Mouse (Mus musculus): ENCODE measurements at regions not wholly inside any gene's neighbourhood (a gene's known extent, or its start where the extent isn't known, plus 50 kb on each side); places are given as distances from the start of the nearest gene placed in this dataset.
A peak's percentile ranks its signal among the peaks of the same experiment; 100 is the strongest.

DNA sequence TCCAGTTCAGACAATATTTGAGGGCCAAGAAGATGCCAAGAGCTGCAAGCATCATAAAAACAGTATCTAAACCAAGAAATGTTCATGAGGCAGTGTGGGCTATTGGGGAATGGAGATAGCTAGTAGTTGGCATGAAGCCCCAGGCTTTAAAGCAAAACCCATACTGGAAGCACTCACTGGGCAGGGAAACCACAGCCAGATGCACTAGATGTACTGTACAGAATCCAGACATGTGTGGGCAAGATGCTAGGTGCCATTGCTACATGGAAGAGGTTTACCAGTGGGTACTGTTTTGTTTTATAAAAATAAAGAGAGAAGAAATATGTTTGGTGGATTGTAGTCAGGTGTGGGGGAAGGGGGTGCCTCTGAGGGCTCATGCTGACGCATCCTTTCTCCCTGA is 125.6 kb upstream of the Lrig3 start:
- WGBS = 93% methylated on average over 1 of the region's 1 CpGs
- no peak for DNase-seq
- Histone ChIP-seq H3K4me2 (ENCODE audit: low read depth) (no peak overlapping the region), H3K27ac (ENCODE audit: low read depth, low read length) (no peak overlapping the region), H3K4me3 (ENCODE audit: low read depth, low read length) (no peak overlapping the region), H3K4me1 (ENCODE audit: insufficient read depth) (peaks cover 8% of the 10 kb centered on the region; the same call in 1 of the 2 replicates), H3K9ac (no peak overlapping the region), H3K36me3 (ENCODE audit: insufficient read depth) (no peaks in the 10 kb centered on the region), H3K27me3 (ENCODE audit: insufficient read depth, low read length) (no peaks in the 10 kb centered on the region), H3K9me3 (ENCODE audit: low read length) (no peaks in the 10 kb centered on the region)
- TF ChIP-seq CTCF (IDR thresholded peaks at IDR 0.05; ENCODE audit: low read depth) = no peak
- ATAC-seq = no peak

DNA sequence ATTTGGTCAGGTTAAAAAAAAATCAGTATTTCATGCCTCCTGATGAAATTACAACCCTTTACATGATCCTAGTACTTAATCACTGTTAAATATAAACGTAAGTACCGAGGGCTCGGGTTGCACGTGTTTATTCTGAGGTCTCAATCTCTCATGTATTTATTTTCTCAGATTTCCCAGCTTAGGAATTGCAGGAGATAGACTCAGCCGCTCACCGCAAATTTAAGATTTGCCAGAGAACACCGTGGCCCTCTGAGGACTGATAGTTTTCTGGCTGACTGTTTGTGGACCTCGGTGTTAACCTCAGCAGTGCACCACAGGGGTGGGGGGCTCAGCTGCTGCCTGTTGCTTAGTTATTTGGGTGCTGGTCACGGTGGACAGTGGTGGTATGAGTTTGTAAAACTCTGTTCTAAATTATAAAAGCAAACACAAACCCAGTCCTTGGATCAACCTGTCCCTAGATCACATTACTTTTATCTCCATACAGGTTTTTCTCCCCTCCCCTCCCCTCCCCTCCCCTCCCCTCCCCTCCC is 121.6 kb upstream of the Lrig3 start:
- H3K4me3 ChIP-seq (ENCODE audit: low read depth, low read length) = no peak overlapping the region
- H3K4me2 ChIP-seq (ENCODE audit: low read depth) = no peak overlapping the region
- H3K27ac ChIP-seq (ENCODE audit: low read depth, low read length) = no peak overlapping the region
- DNase-seq = no peak
- no peak for TF ChIP-seq CTCF (IDR thresholded peaks at IDR 0.05; ENCODE audit: low read depth)
- H3K27me3 ChIP-seq (ENCODE audit: insufficient read depth, low read length) = no peaks in the 10 kb centered on the region
- peaks cover 6% of the 10 kb centered on the region; the same call in 1 of the 2 replicates for H3K4me1 ChIP-seq (ENCODE audit: insufficient read depth)
- H3K36me3 ChIP-seq (ENCODE audit: insufficient read depth) = no peaks in the 10 kb centered on the region
- H3K9me3 ChIP-seq (ENCODE audit: low read length) = no peaks in the 10 kb centered on the region
- no peak overlapping the region for H3K9ac ChIP-seq
- no peak for ATAC-seq
- WGBS = 71% methylated on average over 9 of the region's 9 CpGs

DNA sequence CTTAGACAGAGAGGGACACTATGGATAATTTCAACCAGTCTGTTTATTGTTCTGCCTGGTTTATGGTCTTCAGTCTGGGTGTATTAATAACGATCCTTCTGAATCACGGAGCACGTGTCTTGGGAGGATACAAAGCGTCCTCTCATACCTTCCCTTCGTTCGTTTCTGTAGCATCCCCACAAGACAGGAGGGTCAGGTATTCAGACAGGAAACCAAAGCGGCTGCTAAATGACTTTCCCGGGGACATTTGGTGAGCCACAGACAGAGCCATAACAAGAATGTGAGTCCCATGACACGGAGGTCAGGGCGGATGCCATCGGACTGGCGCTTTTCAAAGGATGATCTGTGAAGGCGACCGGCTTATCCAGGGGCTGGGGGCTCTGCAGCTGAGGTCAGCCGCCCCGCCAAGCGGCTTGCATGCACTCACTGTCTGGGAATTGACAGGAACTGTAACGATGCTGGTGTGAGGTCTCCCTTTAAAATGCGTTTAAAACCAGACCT is 120.9 kb upstream of the Lrig3 start:
- H3K27ac ChIP-seq (ENCODE audit: low read depth, low read length) = no peak overlapping the region
- H3K27me3 ChIP-seq (ENCODE audit: insufficient read depth, low read length) = no peaks in the 10 kb centered on the region
- peak overlapping the region; percentile 28; the same call in 1 of the 2 replicates for H3K9ac ChIP-seq
- H3K4me3 ChIP-seq (ENCODE audit: low read depth, low read length) = peak overlapping the region; percentile 24
- peak; percentile 31 for DNase-seq
- TF ChIP-seq CTCF (IDR thresholded peaks at IDR 0.05; ENCODE audit: low read depth) = no peak
- no peaks in the 10 kb centered on the region for H3K4me1 ChIP-seq (ENCODE audit: insufficient read depth)
- no peaks in the 10 kb centered on the region for H3K36me3 ChIP-seq (ENCODE audit: insufficient read depth)
- ATAC-seq = no peak
- 19% methylated on average over 19 of the region's 19 CpGs for WGBS
- peak overlapping the region; percentile 48 for H3K4me2 ChIP-seq (ENCODE audit: low read depth)
- H3K9me3 ChIP-seq (ENCODE audit: low read length) = no peaks in the 10 kb centered on the region

DNA sequence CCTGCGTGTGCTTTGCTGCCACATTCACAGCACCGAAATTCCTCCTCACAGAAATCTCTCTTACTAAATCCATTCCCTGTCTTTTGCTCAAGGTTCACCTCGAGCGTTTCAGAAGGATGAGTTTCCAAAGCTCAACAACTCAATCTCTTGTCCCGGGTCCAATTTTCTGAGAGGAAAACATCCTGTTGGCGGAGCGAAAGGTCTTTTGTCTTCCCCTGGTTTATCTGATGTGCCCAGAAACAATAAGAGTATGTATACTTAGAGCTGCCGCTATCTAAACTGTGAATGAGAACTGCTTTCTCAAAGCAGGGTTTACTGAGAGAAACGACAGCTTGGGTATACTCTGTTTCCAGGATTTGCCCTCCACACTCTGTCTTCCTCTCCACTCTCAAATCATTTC is 115.6 kb upstream of the Lrig3 start:
- Histone ChIP-seq H3K27ac (ENCODE audit: low read depth, low read length) (no peak overlapping the region), H3K9me3 (ENCODE audit: low read length) (no peaks in the 10 kb centered on the region), H3K9ac (no peak overlapping the region), H3K4me1 (ENCODE audit: insufficient read depth) (no peaks in the 10 kb centered on the region), H3K27me3 (ENCODE audit: insufficient read depth, low read length) (no peaks in the 10 kb centered on the region), H3K36me3 (ENCODE audit: insufficient read depth) (no peaks in the 10 kb centered on the region), H3K4me2 (ENCODE audit: low read depth) (no peak overlapping the region), H3K4me3 (ENCODE audit: low read depth, low read length) (no peak overlapping the region)
- 49% methylated on average over 9 of the region's 9 CpGs for WGBS
- DNase-seq = no peak
- ATAC-seq = no peak
- TF ChIP-seq CTCF (IDR thresholded peaks at IDR 0.05; ENCODE audit: low read depth) = no peak

DNA sequence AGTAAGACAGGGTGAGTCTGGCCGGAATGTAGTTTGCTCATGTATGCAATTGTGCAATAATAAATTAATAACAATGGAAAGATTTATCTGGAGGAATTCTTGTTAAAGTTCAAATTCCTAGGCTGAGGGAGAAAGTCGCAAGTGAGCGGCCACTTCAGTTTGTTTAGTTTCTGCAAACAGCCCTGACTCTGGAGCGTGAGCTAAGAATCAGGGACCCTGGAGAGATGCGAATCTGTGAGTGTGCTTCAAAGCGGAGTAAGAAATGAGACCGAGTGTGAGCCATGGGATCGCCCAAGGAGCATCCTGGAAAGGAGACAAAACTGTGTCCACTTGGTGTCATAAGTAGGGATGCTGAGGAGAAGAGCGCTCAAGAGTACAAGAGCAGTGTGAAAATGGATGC is 104.2 kb upstream of the Lrig3 start:
- no peak overlapping the region for H3K27ac ChIP-seq (ENCODE audit: low read depth, low read length)
- WGBS = 93% methylated on average over 9 of the region's 9 CpGs

DNA sequence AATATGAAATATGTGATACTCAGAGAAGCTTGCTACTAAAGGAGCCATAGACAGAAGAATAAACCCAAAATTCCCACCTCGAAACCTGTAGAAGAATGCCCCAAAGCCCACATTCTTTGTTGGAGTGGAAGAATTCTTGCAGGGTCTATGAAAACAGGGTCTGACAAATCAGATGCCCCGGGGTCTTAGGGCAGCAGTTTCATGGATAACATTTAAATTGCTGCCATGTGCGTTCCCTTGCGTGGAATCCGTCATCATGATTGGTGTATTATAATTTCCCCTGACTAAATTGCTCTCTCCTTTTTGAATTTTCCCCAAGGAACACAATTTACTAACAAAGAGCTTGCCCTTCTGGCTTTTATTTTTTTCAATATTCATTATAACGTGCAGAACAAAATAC is 99.6 kb upstream of the Lrig3 start:
- H3K4me2 ChIP-seq (ENCODE audit: low read depth) = no peak overlapping the region
- no peak for TF ChIP-seq CTCF (IDR thresholded peaks at IDR 0.05; ENCODE audit: low read depth)

More for the DNA sequence above, 104.2 kb upstream of the Lrig3 start:
- no peak for TF ChIP-seq CTCF (IDR thresholded peaks at IDR 0.05; ENCODE audit: low read depth)
- Histone ChIP-seq H3K9me3 (ENCODE audit: low read length) (no peaks in the 10 kb centered on the region), H3K4me3 (ENCODE audit: low read depth, low read length) (no peak overlapping the region), H3K9ac (no peak overlapping the region), H3K4me2 (ENCODE audit: low read depth) (no peak overlapping the region), H3K36me3 (ENCODE audit: insufficient read depth) (no peaks in the 10 kb centered on the region), H3K4me1 (ENCODE audit: insufficient read depth) (no peaks in the 10 kb centered on the region), H3K27me3 (ENCODE audit: insufficient read depth, low read length) (no peaks in the 10 kb centered on the region)
- ATAC-seq (no peak), DNase-seq (no peak)

DNA sequence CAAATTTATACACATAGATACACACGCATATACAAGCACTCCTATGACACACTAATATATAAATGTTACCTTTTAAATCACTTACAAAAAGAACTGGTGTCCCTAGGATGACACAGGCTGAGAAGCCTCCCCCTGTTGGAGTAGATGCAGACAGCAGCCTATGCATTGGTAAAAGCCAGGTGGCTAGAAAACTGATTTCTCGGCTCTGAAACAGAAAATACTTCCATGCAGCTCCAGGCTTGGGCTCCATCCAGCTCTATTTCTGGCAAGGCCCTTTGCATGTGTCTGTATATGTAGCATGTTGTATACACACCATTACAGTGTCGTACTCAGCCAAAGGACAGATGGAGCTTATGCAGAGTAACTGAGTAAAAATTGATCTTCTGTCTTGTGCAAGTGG is 81.4 kb upstream of the Lrig3 start:
- H3K27me3 ChIP-seq (ENCODE audit: insufficient read depth, low read length) = no peaks in the 10 kb centered on the region
- H3K27ac ChIP-seq (ENCODE audit: low read depth, low read length) = no peak overlapping the region
- H3K4me3 ChIP-seq (ENCODE audit: low read depth, low read length) = no peak overlapping the region
- H3K9ac ChIP-seq = no peak overlapping the region
- H3K9me3 ChIP-seq (ENCODE audit: low read length) = no peaks in the 10 kb centered on the region
- H3K36me3 ChIP-seq (ENCODE audit: insufficient read depth) = no peaks in the 10 kb centered on the region
- peaks cover 4% of the 10 kb centered on the region; the same call in 1 of the 2 replicates for H3K4me1 ChIP-seq (ENCODE audit: insufficient read depth)
- peak; percentile 61 for TF ChIP-seq CTCF (IDR thresholded peaks at IDR 0.05; ENCODE audit: low read depth)
- H3K4me2 ChIP-seq (ENCODE audit: low read depth) = no peak overlapping the region
- WGBS = 62% methylated on average over 3 of the region's 3 CpGs
- peak; percentile 84 for ATAC-seq
- DNase-seq = peak; percentile 87

More for the DNA sequence above, 99.6 kb upstream of the Lrig3 start:
- ATAC-seq (no peak), DNase-seq (no peak)
- Histone ChIP-seq H3K9me3 (ENCODE audit: low read length) (no peaks in the 10 kb centered on the region), H3K27me3 (ENCODE audit: insufficient read depth, low read length) (no peaks in the 10 kb centered on the region), H3K27ac (ENCODE audit: low read depth, low read length) (no peak overlapping the region), H3K4me1 (ENCODE audit: insufficient read depth) (no peaks in the 10 kb centered on the region), H3K36me3 (ENCODE audit: insufficient read depth) (no peaks in the 10 kb centered on the region), H3K4me3 (ENCODE audit: low read depth, low read length) (no peak overlapping the region), H3K9ac (no peak overlapping the region)
- WGBS = 81% methylated on average over 6 of the region's 6 CpGs

Measured in forebrain, postnatal 0 days (tissue).